Mouse (Mus musculus) layer of hippocampus, adult 2 months (tissue): Measurements from ENCODE around the gene Dnaic2. TPM values are rescaled to one million over a fixed set of nuclear protein-coding genes. Genes with fewer than 3 reads are reported as not detected.

Experiments used
- DNase-seq, 2 experiments: peaks; one replicate each; pipeline ENCODE4 v3.0.0; 2022; ENCODE audit warnings: low spot score in 2 of 2
- H3K27ac ChIP-seq: fragments of 200-600 bp; 2 replicates; pipeline ENCODE4 v1.8.1; 2022
- H3K4me3 ChIP-seq: fragments of 200-600 bp; 2 replicates; pipeline ENCODE4 v1.8.1; 2022; ENCODE audit warnings: mild to moderate bottlenecking
- CTCF ChIP-seq: fragments of 200-600 bp; conservative IDR thresholded peaks from 2 replicates; pipeline ENCODE4 v1.8.1; 2022; ENCODE audit warnings: antibody characterized with exemption, mild to moderate bottlenecking, moderate library complexity
- total RNA-seq, 2 experiments: library from RNA; stranded (reverse); gene quantifications; 2 replicates each; pipeline ENCODE4 v1.2.3; 2021

Gene Dnaic2
- total RNA-seq, 2 experiments from 2014 or later, result 1.4 to 1.5 TPM

- Histone ChIP-seq H3K4me3 (no peak overlapping the region), H3K27ac (no peak overlapping the region)
- no peak for DNase-seq
- TF ChIP-seq CTCF, result peak; percentile 36
Measured at GRCm38 (mm10) chr11:114736111-114736510, 8.9 kb downstream of the Dnaic2 start.

DNA sequence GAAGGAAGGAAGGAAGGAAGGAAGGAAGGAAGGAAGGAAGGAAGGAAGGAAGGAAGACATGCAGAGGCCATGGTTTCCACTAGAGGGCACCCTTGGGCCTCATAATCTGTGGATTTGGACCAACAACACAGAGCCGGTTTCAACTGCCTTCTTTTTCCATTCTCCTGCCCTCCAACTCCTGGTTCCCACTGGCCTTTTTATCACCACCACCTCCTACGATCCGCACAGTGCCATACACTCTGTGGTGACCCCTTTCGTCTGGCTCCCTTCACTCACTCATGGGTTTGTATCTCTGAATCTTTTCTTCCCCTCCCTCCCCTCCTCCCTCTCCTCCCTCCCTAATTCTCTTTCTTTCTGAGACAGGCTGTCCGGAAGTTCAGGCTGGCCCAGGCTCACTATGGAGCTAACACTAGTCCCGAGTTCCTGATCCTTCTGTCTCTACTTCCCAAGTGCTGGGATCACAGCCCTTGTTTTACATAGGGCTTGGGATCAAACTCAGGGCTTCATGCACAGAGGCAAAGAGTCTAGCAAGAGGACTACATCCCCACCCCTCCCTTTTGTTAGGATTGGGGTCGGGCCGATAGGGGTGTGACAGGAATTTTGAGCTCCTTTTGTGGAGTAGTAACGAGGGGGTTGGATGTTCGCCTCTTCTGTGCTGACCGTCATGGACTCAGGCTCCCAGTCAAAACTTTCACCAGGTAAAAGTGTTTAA is 9.9 kb downstream of the Dnaic2 start:
- Histone ChIP-seq H3K4me3 (no peak overlapping the region; the same call in 1 of the 2 replicates), H3K27ac (no peak overlapping the region)
- peak; percentile 40 to 69 for DNase-seq
- TF ChIP-seq CTCF, result peak; percentile 79

DNA sequence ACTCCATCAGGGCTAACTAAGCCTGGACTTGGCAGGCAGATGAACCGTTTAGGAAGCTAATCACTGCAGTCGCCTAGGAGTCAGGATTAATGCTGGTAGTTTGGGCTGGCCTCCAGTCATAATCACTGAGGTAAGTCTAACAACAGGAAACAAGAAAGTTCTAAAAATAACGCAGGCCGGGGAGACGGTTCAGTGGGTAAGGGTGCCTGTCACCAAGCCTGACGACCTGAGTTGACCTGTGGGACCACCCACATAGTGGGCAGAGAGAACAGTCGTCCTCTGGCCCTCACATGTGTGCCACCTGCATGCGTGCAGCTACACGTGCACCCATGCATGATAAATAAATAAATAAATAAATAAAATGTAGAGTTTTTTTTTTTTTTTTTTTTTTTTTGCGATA is 13.4 kb downstream of the Dnaic2 start:
- TF ChIP-seq CTCF, result no peak
- no peak for DNase-seq
- H3K27ac ChIP-seq, result no peak overlapping the region
- no peak overlapping the region for H3K4me3 ChIP-seq

DNA sequence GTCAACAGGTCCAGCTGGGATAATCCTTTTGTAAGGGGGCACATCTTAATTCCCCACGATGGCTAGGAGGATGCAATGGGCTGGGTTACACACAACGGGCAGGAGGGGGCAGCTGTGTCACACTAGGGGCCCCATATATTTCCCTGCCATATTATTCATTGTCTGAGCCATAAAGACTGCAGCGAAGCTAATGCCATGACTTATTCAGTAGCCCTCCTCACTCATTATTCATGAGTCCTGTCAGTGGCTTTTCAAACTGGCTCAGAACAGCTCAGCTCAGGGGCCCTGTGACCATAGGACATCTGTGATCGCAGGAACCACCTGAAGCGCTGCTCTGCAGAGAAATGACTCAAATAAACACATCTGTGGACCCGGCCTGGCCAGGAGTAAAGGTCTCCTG is 14.2 kb downstream of the Dnaic2 start:
- DNase-seq, result no peak
- H3K4me3 ChIP-seq, result no peak overlapping the region
- no peak overlapping the region for H3K27ac ChIP-seq
- no peak for TF ChIP-seq CTCF

- TF ChIP-seq CTCF, result peak; percentile 92
- H3K4me3 ChIP-seq, result peak overlapping the region; percentile 22; the same call in 1 of the 2 replicates
- H3K27ac ChIP-seq, result no peak overlapping the region
- DNase-seq, result peak; percentile 85 to 94
Measured at GRCm38 (mm10) chr11:114745134-114745533, 17.9 kb downstream of the Dnaic2 start.

DNA sequence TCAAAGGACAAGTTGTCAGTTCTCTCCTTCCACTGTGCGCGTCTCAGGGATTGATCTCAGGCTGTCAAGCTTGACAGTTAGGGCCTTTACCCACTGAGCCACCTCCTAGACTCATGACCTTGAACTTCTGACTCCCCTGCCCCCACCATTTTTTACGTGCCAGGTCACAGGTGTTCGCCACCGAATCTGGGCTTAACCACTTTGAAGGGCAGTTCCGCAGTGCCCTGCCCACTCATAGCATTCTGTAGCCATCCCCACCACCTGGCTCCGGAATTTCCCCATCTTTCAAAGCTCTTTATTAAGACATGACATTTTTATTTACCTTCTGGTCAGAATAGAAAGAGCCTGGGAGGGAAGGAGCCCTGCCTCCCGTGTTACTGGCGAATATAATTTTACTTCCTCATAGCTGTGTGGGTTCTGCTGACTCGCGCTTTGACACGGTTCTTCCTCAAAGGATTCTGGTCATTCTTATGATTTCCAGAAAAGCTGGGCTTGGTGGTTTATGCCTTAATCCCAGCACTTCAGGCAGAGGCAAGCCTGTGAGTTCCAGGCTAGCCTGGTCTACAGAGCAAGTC is 20.4 kb downstream of the Dnaic2 start:
- no peak for DNase-seq
- H3K27ac ChIP-seq, result no peak overlapping the region
- no peak for TF ChIP-seq CTCF
- H3K4me3 ChIP-seq, result no peak overlapping the region

DNA sequence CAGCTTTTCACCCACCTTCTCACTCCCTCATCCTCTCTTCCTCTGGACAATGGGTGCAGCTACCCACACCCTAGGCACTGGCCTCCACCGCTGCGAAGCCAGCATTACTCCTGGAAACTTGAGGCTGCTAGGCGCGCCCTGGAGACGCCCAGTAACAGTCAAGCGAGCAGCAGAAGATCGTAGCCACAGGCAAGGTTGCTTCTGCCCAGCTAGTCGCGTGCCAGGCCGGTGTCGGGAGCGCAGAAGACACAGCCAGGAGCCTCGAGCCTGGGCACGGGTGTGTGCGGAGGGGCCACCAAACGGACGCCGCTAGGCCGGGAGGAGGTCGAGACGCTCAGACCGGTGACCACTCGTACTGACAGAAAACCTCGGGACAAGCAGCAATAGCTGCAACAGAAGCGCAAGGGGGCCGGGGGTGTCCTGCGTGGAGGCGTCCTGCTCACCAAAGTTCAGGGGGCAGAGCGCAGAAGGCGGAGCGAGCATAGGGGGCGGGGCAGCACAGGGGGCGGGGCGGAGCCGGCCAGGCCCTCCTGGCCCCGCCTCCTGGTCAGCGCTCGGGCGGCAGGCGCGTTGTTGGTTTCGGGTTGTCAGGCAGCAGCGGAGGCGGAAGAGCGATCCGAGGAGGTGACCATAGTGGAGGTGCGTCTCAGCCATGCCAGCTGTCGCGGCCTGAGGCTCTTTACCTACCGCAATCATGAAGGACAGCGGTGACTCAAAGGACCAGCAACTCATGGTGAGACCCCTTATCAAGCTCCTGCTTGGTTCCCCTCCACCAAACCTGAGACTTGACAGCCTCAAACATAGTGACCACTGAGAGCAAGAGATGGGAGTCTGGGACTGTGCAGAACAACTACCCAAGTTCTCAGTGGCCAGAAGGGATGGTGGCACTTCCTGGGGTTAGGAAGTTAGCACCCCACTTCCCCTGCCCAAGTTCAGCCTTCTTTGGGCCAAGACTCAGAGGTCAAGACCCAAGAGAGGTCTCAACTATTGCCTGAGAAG is 37.9 kb downstream of the Dnaic2 start, which contains the start of gene Kif19a:
Gene Kif19a (plus strand): TSS at position 569 of the 999 bp plus-strand sequence.
- H3K27ac ChIP-seq, result no peak within 1 kb of the TSS
- peak within 1 kb of the TSS; percentile 54 for H3K4me3 ChIP-seq
- TF ChIP-seq CTCF, result no peak
- no peak for DNase-seq

DNA sequence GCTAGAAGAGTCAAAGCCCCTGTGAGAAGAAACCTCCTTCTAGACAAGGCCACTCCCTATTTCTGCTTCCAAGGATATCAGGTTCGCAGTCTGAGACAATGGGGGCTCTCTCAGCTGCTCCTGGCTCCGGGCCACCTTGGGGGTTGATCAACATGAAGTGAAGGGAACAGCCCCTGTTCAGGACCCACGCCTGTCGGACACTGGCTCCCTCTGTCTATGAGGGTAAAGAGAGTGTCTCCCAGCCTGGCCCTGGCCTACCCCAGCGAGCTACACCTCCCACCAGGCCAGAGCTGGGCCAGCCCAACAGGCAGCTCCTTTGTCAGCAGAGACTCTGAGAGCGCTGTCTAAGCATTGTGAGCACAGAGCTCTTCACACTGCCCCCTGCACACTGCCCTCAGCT is 42.7 kb downstream of the Dnaic2 start:
- no peak for DNase-seq
- Histone ChIP-seq H3K4me3 (no peak overlapping the region), H3K27ac (no peak overlapping the region)
- no peak for TF ChIP-seq CTCF

DNA sequence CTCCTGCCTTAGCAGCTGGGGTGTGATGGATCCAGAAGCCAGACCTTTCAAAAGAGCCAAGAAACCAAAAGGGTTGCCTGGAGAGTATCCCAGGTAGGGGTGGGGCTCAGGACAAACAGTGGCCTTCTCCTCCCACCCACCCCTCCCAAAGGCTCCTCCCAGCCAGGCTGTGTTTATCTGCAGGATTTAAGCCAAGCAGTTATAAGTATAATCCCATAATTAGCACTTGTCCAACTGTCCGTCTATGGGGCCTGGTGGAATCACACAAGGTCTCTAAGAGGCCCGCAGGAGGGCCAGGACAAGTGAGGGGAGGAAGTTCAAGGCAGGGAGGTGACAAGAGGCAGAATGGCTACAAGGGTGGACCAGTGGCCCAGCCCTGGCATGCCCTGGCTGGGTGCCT is 44.7 kb downstream of the Dnaic2 start:
- Histone ChIP-seq H3K4me3 (no peak overlapping the region), H3K27ac (no peak overlapping the region)
- TF ChIP-seq CTCF, result no peak
- DNase-seq, result no peak

DNA sequence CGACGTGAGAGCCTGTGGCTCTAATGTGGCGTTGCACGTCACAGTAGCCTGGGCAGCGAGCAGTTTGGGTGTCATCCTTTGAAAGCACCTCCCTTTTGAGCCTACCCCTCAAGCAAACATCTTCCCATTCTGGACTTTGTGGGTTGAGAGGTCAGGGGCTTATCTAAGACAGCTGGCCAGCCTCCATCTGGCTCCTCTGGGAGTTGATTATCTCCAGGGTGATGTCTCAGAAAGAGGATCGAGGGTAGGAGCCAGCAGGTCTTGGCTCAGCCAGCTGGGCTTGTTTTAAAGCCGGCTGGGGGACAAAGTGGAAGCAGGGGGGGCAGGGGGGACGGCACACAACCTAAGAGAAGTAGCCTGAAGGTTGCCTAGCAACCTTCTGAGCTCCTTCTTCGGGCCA is 52.9 kb downstream of the Dnaic2 start:
- Histone ChIP-seq H3K27ac (no peak overlapping the region), H3K4me3 (no peak overlapping the region)
- no peak for TF ChIP-seq CTCF
- no peak for DNase-seq

- Histone ChIP-seq H3K27ac (no peak overlapping the region), H3K4me3 (peak overlapping the region; percentile 42)
- TF ChIP-seq CTCF, result peak; percentile 55
- no peak for DNase-seq
Measured at GRCm38 (mm10) chr11:114785892-114786291, 58.7 kb downstream of the Dnaic2 start.

DNA sequence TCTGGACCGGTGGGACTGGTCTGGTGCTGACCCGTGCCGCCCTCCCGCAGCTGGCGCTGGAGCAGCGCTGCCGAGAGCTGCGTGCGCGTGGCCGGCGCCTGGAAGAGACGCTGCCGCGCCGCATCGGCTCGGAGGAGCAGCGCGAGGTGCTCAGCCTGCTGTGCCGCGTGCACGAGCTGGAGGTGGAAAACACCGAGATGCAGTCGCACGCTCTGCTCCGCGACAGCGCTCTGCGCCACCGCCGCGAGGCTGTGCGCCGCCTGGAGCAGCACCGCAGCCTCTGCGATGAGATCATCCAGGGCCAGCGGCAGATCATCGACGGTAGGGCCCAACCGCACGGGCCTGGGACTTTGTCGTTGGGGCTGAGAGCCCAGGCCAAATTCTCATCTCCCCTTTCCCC is 59.1 kb downstream of the Dnaic2 start:
- no peak for DNase-seq
- Histone ChIP-seq H3K4me3 (peak overlapping the region; percentile 42), H3K27ac (no peak overlapping the region)
- TF ChIP-seq CTCF, result no peak

GRCm38 (mm10) chr11:114787611-114788010 is 60.4 kb downstream of the Dnaic2 start:
- no peak for DNase-seq
- no peak overlapping the region for H3K4me3 ChIP-seq
- no peak overlapping the region for H3K27ac ChIP-seq
- TF ChIP-seq CTCF, result no peak
